Mouse (Mus musculus) megakaryocyte, embryonic 14.5 days (primary cell): ENCODE data around the gene Bik.

Experiments
- FLI1 ChIP-seq: IDR thresholded peaks from 2 replicates; pipeline ENCODE4 v1.6.1; 2012; ENCODE audit warnings: low read length, inconsistent platforms, mixed read lengths
- GATA1 ChIP-seq: IDR thresholded peaks from 3 replicates; pipeline ENCODE4 v1.6.1; 2012; ENCODE audit warnings: mixed read lengths, low read length, inconsistent platforms, borderline replicate concordance

GRCm38 (mm10) chr15:83575543-83575942 is 48.9 kb downstream of the Bik start:
- no peak for TF ChIP-seq GATA1
- TF ChIP-seq FLI1, result no peak
